Mouse (Mus musculus): ENCODE results near the gene Bhlhe41. TPM values are rescaled to one million over a fixed set of nuclear protein-coding genes. Genes with fewer than 3 reads are reported as not detected.

Gene Bhlhe41
- total RNA-seq, 2 experiments from 2014 or later: 24.7 to 36.4 TPM

- DNase-seq: no peak
Measured at GRCm38 (mm10) chr6:145846076-145846475, 19.3 kb downstream of the Bhlhe41 start.

- no peak for DNase-seq
Measured at GRCm38 (mm10) chr6:145845611-145846010, 19.7 kb downstream of the Bhlhe41 start.

- DNase-seq: no peak
Measured at GRCm38 (mm10) chr6:145835359-145835758, 30.0 kb downstream of the Bhlhe41 start.

- no peak for DNase-seq
Measured at GRCm38 (mm10) chr6:145832927-145833326, 32.4 kb downstream of the Bhlhe41 start.

DNA sequence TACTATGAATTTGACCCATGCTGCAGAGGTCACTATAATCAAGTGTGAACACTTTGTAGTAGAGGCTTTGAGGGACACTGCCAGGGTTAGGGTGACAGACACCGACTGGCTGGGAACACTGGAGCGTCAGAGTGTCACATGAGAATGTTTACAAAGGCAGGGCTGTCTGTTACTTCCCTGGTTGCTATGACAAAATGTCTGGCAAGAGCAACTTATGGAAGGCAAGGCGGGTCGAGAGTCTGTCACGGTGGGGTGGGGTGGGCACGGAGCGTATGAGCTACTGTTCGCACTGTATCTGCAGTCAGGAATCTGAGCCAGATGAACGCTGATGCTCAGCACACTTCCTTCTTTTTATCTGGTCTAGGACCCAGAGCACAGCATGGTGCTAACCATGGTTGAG lies 34.7 kb downstream of the Bhlhe41 start:
- no peak for DNase-seq

GRCm38 (mm10) chr6:145830117-145830516 lies 35.2 kb downstream of the Bhlhe41 start:
- peak; percentile 74 for DNase-seq

GRCm38 (mm10) chr6:145829062-145829835 lies 36.1 kb downstream of the Bhlhe41 start:
- no peak for DNase-seq

DNA sequence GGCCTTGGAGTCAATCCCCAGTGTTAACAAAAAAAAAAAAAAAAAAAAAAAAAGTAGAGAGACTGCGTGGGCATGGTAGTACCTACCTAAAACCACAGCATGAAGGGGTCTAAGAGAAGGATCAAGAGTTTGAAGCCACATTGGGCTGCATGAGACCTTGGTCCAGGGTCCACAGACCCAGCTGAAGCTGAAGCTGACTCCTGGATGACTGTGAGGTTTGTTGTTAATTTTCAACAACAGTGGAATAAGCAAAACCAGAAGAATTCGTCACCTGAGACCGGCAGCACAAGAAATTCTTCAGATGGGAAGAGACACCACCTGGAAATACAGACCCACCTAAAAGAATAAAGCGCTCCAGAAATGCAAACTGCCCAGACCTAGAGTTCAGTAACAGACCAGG lies 39.1 kb downstream of the Bhlhe41 start:
- DNase-seq: no peak

GRCm38 (mm10) chr6:145823588-145824234 lies 41.6 kb downstream of the Bhlhe41 start:
- DNase-seq: no peak

DNA sequence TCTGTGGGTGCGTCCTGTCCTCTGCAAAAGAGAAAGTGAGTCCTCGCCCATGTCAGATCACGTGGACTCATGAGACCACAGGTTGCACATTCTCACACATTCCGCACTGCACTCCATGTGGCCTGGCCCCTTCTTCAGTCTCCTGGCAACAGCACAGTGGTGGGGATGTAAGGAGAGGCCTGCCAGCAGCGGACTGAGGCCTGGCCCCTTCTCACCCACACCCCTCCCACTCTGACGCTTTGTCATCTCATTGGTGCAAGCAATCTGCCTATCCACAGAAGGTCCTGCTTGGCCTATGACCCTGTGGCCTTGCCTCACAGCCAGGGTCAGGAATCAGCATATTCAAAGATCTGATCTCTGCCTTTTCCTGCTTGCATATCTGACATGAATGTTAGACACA lies 42.3 kb downstream of the Bhlhe41 start:
- no peak for DNase-seq

DNA sequence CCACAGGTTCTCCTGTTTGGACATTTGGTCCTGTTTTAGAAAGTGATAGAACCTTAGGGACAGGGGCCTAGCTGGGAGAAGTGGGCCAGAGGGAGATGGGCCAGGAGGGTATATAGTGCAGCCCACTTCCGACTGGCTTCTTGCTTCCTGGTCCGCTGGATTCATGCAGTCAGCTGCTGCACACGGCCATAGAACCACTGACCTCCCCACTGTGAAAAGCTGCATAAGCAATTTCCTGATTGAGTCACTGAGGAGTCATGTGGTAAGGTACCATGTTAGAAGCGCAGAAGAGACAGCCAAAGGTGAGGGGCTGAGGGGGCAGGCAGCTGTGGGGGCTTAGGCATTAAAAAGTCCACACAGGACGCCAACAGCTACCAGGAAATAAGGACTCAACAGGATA lies 43.1 kb downstream of the Bhlhe41 start:
- DNase-seq: no peak

- DNase-seq: no peak
Measured at GRCm38 (mm10) chr6:145819151-145819550, 46.2 kb downstream of the Bhlhe41 start.

DNA sequence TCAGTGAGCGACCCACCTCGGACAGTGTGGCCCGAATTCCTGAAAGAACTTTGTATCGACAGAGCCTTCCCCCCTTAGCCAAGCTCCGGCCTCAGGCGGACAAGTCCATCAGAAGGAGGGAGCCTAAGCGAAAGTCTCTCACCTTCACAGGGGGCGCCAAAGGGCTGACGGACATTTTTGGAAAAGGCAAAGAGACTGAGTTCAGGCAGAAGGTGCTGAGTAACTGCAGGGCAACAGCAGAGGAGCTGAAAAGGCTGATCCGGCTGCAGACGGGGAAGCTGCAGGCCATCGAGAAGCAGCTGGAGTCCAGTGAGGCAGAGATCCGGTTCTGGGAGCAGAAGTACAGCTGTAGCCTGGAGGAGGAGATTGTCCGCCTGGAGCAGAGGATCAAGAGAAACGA lies 50.2 kb downstream of the Bhlhe41 start:
- no peak for DNase-seq

DNA sequence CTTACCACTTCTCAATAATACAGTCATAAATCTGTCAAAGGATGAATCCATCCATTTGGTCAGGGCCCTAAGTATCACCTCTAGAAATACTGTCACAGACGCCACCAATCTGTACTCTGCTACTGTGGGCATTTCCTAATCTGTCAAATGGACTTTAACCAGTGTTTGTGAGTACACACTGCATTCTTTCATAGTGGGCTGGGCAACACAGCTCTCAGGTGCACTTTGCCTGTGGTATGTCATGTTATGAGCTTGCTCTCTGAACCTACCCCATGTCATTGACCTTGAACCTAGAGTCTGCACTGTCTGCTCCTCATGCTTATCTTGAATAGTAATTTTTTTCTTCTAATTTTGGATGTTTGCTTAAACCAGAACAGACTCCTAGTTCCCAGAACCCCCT lies 54.2 kb downstream of the Bhlhe41 start:
- no peak for DNase-seq

- no peak for DNase-seq
Measured at GRCm38 (mm10) chr6:145810015-145810414, 55.3 kb downstream of the Bhlhe41 start.

DNA sequence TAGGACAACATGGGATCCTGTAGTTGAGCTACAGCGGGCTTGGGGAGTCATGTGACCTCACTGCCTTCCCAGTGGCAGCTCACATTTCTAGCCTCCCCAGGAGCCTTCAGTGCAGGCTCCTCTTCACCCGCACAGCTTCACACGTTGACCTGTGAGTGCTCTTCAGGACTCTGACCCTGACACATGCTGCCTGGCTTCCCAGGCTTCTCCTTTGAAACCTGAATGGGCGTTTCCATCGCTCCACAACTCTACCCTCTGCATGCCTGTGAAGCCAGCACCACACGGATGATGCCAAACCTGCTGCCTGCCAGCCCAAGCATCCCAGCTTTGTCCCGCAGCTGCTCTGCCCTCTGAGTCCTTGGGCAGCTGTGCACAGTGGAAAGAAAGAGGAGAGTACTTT lies 55.8 kb downstream of the Bhlhe41 start:
- no peak for DNase-seq

Other genes starting within 250 kb of the Bhlhe41 start
- gene Tuba3b, start 249.8 kb downstream of the Bhlhe41 start, total RNA-seq (2021): not detected
- 10 to 100 TPM; 40.7 to 41.6 TPM for gene Rassf8, start 118.8 kb downstream of the Bhlhe41 start, total RNA-seq (2021)
- gene Sspn, start 66.1 kb upstream of the Bhlhe41 start, total RNA-seq (2021): 100 to 1,000 TPM; 122 to 125 TPM